Mouse (Mus musculus): Measurements from ENCODE around the gene Il6st. TPM values are rescaled to one million over a fixed set of nuclear protein-coding genes. Genes with fewer than 3 reads are reported as not detected.
A peak's percentile ranks its signal among the peaks of the same experiment; 100 is the strongest.

Gene Il6st
- total RNA-seq, 2 experiments from 2014 or later: 149 to 157 TPM

- no peak for DNase-seq
Measured at GRCm38 (mm10) chr13:112523346-112523970, 59.6 kb downstream of the Il6st start.

GRCm38 (mm10) chr13:112527186-112527585 is 63.3 kb downstream of the Il6st start:
- DNase-seq: no peak

- DNase-seq: peak; percentile 82
Measured at GRCm38 (mm10) chr13:112529893-112530292, 66.0 kb downstream of the Il6st start.

- no peak for DNase-seq
Measured at GRCm38 (mm10) chr13:112532235-112532634, 68.4 kb downstream of the Il6st start.

DNA sequence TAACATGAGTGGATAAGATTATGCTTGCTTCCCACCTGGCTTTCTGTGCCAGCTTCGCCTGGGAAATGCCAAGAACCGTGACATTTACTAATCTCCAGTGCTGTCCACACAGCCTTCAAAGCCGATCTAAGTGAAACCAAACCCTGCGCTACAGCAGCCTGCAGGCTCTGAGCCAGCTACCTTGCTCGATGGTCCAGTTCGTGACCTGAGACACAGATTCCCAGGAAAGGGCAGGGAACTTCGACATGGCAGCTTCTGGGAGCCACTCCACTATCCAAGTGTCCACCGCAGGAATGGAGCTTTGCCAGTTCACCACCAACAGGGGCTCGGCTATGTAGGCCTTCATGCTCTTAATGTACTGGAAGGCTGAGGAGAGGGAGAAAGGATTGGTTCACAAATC is 69.7 kb downstream of the Il6st start:
- peak; percentile 35 for DNase-seq

DNA sequence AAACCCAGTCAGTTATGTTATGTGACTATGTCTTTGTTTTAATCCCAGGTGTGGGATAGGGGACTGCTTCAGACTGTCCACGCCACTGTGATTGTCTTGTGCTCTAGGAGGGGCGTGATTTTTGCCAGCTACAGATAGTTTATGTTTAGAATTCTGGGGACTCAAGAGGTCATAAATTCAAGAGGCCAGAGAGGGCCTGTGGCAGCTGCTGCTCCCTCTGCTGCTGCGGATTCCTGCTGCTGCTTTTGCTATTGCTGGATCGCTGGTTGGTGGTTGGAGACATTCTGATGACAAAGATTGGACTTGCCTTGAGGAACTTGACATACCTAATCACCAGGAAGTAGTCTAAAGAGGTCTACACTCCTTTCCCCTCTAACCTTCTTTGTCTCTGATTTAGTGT is 72.7 kb downstream of the Il6st start:
- no peak for DNase-seq

DNA sequence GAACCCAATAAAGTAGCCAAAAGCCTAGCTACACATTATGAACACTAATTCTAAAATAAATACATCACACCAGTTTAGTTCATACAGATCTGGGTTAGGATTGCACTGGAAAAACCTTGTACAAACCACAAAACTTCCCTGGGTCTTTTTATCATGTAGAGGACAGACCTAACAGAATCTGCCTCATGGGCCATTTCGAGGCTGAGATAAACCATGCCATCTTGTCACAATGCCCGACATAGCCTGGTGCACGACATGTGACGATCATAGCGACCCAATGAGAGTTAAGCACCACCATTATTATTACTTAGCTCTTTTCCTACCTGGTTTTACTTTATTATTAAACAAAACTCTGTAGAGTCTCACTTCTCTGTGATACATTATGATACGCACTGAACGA is 73.2 kb downstream of the Il6st start:
- DNase-seq: no peak

GRCm38 (mm10) chr13:112540616-112541015 is 76.7 kb downstream of the Il6st start:
- DNase-seq: no peak

DNA sequence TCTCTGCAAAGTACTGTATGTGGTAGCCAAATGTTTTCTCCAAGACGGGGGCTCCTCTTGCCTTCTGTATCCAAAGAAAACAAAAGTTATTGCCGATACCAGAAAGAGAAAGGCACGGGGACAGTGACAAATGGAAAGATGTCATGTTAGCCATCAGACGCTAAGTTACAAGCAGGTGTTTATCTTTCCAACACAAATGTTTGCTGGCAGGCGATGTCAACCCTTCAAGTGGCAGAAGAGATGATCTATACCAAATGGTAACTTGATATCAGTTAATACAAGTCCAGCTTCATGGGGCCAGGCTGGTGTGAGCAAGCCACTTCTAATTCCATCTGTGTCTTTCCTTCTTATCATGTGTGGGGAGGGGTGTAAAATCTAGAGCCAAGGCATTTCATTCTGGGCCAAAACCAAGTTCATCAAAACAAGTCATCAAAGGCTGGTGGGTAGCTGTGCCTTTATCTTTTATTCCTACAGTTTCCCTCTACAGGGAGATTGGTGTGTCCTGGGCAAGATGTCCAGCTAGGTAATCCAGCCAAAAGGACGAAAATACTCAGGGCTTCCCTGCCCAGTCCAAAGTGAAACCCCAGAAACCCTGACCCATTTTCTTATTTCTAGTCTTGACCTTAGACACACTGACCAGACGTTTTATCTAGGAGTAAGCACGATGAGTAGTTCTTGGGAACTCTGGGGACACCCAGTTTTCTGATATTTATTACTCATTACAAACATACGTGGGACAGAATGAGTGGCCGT is 77.5 kb downstream of the Il6st start:
- DNase-seq: no peak

- DNase-seq: no peak
Measured at GRCm38 (mm10) chr13:112551641-112552548, 88.0 kb downstream of the Il6st start.

DNA sequence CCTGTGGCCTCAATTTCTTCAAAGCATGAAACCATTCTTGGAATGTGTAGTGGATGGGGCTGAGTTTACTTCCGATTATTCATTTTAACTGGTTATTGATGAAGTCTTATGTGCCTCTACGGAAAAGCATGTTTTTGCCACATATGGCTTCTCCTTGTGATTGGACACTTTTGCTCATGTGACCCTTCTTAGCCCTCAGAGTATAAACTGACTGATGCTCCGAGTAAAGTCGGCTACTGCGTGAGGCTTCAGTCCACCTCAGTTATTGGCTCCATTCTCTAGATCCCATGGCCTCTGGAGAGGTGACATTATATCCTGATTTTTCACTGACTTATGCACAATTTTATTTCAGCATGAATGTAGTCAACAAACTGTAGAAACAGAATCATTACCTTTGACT is 89.4 kb downstream of the Il6st start:
- no peak for DNase-seq

- DNase-seq: no peak
Measured at GRCm38 (mm10) chr13:112556501-112556900, 92.6 kb downstream of the Il6st start.

Other genes starting within 250 kb of the Il6st start
- gene Ankrd55, start 175.6 kb upstream of the Il6st start, total RNA-seq (2021): not detected
- not detected for gene Il31ra, start 130.3 kb downstream of the Il6st start, total RNA-seq (2021)
- under 1 TPM; 0.29 to 0.33 TPM for gene Ddx4, start 188.4 kb downstream of the Il6st start, total RNA-seq (2021)
- gene Slc38a9, start 196.7 kb downstream of the Il6st start, total RNA-seq (2021): 10 to 100 TPM; 11.0 to 11.1 TPM

Measured in heart, postnatal 4 days (tissue).